Mouse (Mus musculus) heart, adult 10 weeks (tissue): ENCODE data around the gene Fam185a. TPM values are rescaled to one million over a fixed set of nuclear protein-coding genes. Genes with fewer than 3 reads are reported as not detected.

Experiments
- polyA plus RNA-seq: library from polyadenylated mRNA; stranded (reverse); fragments of 350-450 nt; fragmentation: Illumina TruSeq; extraction: RNeasy Lipid Tissue Mini Kit (QIAGEN cat#74804); gene quantifications from one replicate; pipeline ENCODE4 v1.2.3, GENCODE M21; 2014; ENCODE audit warnings: low read depth, low replicate concordance

Gene Fam185a
- 15.5 TPM for polyA plus RNA-seq

DNA sequence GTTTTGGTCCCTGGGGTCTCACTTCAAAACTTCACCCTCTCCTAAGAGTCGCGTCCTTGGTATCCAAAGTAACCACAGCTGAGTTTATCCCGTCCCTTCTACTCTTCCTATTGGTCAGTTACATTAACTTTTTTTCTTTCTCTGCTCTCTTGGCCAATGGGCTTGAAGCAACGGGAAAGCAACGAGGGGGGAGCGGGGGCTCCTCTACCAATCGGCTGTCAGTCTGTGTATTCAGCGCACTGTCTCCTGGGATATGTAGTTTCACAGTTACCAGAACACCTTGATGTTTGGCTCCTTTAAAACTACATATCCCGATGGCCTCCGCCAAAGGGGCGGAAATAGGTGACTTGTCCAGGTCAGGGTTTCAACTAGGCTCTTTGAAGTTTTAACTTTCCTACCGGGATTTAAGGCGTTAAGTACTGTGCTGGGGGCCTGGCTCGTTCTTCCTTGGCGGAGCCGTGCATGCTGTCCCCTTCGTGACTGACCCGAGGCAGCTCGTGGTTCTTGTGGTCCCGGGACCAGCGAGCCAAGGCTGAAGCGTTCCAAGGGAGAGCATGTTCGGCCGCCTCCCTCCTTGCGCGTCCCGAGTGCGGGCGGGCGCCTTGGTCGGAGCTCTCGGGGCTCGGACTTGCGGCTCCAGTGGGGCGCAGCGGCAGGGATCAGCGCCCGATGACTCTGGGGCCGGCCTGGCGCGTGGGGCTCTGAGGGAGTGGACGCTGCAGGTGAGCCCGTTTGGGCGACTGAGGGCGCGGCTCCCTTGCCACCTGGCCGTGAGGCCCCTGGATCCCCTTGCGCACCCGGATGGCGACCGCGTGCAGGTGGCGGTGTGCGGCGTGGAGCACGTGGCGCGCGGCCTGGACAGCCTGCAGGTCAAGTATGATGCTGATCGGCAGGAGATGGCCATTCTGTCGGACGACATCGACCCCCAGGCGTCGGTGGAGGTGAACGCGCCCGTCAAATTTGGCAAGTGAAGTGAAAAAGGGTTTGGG is at the start of gene Fam185a, which contains the start of gene Ccdc146:
Fam185a (plus strand) TSS at position 345 of the 989 bp plus-strand sequence.
Ccdc146 (minus strand) TSS at position 64 of the 989 bp plus-strand sequence.

Other genes with a start within 250 kb of the Fam185a start
- gene Gsap, start 238.7 kb upstream of the Fam185a start, polyA plus RNA-seq = 1.9 TPM
- gene Fgl2, start 52.3 kb upstream of the Fam185a start, polyA plus RNA-seq = 43.8 TPM
- 7.6 TPM for gene Ccdc146, start 281 bp upstream of the Fam185a start, polyA plus RNA-seq
- 4.5 TPM for gene Lrrc17, start 118.6 kb downstream of the Fam185a start, polyA plus RNA-seq
- gene Fbxl13, start 220.7 kb downstream of the Fam185a start, polyA plus RNA-seq = not detected
- gene Armc10, start 220.9 kb downstream of the Fam185a start, polyA plus RNA-seq = 9.1 TPM